Mouse (Mus musculus) right cerebral cortex, postnatal 4 days (tissue): ENCODE measurements around the gene Npm3.

ENCODE experiments used
- DNase-seq: peaks from one replicate; pipeline ENCODE4 v3.0.0-alpha.2; 2022

Npm3 gene

DNA sequence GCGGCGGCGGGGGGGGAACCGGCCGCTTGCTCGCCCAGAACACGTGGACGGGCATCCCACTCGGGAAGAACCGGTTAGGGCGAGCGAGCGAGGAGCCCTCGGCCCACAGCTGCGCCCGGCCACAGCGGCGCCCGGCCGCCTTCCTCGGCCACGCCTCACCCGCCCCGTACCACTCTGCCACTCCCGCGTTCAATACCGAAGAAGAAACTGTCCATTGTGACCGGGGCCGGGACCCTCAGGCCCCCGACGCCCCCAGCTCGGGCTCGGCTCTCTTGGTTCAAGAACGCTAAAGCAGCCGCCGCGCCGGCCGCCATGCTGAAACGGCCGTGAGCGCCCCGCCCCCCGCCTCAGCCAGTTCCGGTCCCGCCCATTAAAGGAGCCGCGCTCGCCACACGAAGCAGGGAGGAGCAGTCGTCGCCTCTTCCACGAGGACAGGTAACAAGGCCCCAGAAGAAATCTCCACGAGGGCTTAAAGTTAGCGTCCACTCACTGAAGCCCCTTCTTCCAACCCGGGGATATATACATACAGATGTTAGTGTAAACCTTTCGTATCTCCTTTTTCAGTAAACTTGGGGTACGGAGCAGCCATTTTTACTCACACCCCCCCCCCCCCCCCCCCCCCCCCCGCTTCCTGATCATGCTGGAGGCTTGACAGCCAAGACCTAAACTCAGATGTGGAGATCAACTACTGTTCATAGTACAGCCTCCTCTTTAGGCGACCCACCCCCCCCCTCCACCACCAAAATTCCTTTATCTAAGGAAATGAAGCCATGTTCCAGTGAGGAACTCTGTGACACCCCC, at the start of gene Npm3:
TSS of gene Npm3 (minus strand) at position 349 of the 801 bp plus-strand sequence.
- DNase-seq, result peak; percentile 92

DNA sequence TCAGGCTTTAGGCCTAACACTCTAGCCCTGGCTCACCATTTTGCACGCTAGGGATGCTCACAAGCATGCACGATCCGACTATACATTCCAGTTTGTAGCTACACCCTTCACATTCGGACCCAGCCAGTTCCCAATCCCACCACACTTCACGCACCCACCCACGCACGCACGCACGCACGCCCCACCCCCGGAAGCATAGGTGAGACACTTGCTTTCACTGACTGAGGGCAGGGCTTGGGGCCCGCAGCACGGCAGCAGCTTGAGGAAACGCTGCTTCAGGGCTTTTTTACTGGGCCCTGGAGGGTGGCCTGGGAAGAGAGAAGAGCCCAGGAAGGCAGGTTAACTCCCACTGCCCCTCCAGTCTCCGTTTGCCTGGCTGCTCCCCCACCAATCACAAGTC, 47.5 kb upstream of the Npm3 start:
- no peak for DNase-seq

DNA sequence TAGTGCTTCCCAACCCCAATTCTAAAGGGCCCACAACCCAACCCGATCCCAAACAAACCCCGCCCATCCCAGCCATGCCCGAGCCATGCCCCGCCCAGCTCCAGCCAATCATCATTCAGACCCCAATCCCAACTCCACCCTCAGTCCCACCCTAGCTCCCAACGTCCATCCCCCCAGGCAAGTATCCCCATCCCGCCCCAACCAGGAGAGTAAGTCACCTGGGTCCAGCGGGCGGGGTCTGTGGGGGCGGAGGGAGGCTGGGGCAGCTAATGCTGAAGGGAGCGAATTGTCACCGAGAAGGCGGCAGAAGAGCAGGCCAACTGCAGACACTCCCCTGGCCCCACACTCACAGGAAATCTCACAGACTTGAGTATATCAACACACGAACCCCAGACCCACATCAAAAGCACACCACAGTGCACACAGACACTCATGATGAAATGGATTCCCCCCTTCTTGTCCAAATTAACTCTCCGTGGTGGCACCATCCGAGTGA, 46.7 kb upstream of the Npm3 start:
- DNase-seq, result no peak

DNA sequence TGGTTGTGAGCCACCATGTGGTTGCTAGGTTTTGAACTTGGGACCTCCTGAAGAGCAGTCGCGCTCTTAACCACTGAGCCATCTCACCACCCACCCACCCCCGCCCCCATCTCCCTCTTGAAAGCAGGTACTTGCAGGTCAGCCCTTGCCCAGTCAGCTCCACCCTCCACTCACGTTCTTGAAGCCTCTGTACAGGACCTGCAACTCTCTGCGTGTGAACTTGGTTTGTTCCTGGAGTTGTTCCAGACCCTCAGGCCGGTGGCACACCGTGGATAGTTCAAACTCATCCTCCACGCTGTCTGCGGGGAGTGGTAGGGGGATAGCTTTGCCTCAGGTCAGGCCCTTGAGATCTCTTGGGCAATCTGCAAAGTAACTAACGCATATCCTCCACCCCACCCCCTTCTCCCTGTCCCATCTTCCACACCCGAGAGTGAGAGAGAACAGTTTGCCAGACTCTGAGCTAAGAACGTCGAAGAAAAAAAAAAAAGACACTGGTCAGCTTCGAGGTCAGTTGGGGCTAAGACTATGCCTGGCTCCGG, 46.1 kb upstream of the Npm3 start:
- no peak for DNase-seq

DNA sequence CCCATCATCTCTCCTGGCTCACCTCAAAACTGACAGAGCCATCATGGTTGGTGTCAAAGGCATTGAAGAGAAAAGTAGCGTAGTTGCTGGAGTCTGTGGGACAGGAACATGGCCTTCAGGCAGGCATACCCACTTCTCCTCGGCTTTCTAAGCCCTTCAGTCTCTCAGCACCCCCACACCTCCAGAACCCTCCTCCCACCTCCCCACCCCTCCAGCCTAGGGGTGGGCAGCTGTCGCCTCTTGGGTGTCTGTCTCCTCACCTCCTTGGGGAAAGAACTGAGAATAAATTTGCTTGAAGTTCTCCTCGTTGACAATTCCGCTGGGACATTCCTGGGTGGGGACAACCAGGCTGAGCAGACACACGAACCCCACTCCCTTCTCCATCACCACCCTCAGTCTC, 45.3 kb upstream of the Npm3 start:
- no peak for DNase-seq

DNA sequence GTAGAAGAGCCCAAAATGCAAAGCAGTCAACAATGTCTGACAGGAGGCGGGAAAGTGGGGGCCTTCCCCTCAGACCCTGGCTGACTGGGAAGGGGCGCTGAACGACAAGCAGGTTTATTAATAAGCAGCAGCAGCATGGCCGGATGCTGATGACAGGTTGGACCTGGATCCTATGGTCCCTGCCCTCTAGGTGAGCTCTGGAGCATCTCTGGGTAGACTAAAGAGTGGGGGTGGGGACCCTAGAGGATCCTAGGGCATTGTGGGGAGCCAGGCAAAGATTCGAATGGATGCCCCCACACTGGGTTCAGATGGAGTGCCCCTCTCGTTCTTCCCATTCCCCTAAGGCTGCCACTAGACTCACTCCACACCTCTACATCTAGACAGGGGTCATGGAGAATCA, 43.0 kb upstream of the Npm3 start:
- no peak for DNase-seq

DNA sequence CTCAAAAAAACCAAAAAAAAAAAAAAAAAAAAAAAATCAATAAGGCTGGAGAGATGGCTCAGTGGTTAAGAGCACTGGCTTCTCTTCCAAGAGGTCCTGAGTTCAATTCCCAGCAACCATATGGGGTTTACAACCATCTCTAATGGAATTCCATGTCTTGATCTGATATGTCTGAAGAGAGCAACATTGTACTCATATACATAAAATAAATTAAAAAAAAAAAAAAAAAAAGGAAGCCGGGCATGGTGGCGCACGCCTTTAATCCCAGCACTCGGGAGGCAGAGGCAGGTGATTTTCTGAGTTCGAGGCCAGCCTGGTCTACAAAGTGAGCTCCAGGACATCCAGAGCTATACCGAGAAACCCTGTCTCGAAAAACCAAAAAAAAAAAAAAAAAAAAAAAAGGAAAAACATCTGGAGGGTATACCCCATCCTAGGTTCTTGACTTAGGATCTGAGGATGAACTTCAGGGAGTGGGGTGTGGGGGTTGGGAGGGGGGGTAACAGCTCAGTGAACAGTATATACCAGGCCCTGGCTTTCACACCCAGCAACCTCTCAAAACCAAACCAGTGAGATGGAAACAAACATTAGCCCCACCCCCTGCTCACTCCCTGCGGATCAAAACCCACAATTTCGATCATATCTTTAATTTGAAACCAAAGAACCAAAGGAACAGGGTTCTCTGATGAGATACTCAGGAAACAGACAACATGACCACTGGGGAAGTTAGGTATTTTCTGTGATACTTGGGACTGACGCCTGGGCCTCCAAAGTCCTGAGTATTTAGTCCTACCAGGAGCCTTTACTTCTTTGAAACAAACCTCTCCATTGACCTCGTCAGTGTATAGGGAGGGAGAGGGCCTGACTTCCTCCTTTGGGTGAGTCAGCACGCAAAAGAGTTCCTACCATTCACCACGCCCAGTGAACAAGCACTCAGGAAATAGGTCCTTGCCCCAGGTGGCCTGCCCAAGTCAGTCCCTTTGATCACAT, 40.8 kb upstream of the Npm3 start:
- no peak for DNase-seq

DNA sequence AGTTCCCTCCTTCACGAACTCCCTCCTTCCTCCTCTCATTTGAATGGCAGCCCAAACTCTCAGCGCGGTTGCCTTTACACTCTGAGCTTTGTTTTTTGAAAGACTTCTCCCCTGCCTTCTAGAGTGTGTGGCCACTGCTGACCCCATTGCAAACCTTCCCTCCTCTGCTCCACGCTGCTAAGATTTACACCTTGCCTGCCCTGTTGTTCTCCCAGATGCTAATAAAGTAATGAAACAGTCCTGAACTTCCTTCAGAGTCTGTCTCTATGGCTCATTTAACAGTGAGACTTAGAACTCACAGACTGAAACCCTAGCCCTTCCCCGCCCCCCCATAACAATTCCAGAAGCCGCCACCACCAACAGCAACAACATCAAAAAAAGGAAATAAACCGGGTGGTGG, 40.0 kb upstream of the Npm3 start:
- no peak for DNase-seq

DNA sequence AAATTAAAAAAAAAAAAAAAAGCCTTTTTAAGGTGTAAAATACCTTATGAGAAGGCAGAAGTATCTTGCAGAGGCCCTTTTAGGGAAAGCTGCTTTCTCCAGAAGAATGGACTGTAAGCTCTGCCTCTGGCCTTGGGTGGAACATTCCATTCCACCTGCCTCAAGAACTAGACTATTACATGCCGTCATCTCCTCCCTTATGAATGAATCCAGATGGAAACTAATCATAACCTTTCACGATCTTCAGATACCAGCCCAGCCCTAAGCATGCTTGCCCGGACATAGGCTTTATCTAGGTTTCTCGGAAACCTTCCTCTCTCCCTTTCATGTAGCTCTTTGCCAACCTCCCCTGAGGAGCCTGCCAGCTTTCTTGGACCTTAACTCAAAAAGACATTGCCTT, 38.9 kb upstream of the Npm3 start:
- DNase-seq, result no peak

DNA sequence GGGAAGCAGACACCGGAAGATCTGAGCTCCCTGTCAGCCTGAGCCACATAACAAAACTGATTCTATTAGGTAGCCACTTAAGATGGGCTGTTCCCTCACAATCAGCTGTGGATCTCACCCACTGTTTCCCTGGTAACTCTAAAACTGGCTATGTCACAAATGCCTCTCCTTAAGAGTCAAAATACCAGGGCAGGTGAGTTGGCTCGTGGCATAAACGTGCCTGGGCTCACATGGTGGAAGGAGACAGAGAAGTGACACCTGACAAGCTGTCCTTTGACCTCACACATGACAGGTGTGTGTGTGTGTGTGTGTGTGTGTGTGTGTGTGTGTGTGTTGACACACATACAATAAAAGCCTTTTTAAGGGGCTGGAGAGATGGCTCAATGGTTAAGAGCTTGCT, 38.1 kb upstream of the Npm3 start:
- no peak for DNase-seq

DNA sequence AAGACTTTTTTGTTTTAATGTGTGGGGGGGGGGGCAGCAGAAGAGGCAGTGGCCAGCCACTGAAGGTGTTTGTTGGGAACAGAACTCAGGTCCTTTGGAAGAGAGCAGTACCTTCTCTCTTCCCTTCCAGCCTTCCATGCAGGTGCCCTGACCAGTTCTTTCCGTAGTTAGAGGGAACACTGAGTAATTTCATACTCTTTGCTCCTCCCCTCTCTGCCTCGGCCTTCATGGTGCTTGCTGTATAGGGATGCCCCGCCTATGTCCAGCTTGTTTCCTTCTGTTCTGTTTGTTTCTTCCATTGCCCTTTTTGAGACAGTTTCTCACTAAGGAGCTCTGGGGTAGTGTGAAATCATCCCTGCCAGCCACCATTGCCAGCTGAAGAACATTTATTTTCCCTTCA, 36.1 kb upstream of the Npm3 start:
- DNase-seq, result no peak

DNA sequence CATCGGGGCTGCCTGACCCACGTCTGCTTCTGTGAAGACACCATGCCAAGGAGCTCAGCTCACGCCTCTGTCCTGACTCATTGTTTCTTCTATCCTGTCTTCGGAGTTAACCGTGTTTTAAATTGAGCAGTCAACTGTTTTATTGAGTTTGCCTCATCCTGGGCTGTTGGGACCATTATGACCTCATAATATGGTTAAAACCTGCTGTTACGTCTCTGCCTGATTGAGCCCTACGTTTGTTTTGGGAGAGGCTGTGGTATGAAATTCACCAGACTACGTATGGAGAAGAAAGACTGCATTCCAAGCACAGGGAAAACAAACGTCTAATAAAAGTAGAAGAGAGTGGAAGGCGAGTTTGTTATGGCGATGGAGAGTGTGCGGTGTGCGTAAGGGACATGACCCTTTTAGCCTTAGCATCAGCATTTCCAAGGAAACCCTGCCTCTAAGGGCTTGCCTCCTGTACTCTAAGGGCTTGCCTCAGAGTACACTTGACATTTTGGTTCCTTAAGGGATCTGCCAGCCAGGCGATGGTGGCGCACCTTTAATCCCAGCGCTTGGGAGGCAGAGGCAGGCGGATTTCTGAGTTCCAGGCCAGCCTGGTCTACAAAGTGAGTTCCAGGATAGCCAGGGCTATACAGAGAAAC, 34.7 kb upstream of the Npm3 start:
- DNase-seq, result no peak

DNA sequence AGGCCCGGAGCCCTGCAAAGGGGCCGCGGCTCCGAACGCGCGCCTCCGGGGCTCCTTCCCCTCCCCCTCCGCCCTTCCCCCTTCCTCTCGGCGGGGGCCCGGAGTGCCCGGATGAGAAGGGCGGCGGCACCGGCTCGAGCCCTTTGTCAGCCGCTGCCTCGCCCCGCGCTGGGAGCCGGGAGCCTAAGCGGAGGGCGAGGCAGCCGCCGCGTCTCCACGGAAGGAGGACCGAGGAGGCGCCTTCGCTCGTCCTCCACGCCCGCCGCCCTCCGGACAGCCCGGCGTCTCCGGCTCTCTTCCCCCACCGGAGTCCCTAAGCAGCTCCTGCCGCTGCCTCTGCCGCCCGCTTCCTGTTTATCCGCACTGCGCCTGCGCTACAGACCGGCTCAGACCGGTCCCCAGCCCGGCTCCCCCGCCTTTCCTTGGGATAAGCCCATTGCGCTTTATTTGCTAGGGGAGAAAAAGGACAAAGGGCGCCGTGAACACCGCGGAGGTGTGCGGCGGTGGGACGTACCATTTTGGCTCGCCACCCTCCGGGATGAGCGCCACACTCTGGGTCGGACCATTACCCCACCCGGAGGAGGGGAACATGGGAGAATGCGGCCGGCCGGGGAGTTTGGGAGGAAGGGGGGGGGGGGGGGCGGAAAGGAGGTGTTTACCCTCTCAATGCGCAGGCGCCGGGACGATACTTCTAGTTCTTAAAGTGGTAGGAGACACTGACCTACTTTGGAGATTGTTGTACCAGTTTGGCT, 34.0 kb upstream of the Npm3 start, which contains the start of gene Mgea5:
TSS of gene Mgea5 (minus strand) at position 657 of the 752 bp plus-strand sequence.
- peak; percentile 97 for DNase-seq

DNA sequence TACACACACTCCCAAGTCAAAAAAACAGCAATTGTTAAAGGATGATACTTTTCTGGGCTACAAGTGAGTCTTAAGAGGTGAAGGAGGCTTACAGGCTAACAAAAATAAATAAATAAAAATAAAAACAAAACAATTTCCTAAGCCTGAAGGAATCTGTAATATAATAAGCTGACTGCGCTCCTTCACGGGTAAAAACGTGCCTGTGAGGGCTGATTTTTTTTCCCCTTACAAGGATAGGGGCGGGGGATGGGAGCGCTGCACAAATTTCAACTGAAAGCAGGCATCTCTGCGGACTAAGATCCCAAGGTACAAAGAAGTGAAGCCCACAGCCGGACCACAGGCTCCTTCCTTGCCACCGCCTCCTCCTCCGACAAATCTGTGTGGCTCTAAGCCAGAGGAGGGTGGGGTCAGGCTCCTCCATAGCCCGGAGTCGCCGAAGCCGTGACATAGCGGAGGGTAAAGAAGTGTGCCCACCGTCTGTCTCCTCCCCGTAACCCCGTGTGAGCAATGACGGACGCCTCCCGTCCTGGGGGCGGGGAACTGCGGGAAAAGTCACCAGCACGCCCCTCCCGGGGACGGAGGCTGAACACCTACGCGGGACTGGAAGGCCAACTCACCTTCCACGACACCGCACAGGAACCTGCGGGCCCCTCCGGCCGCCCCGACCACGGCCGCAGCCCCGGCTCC, 33.1 kb upstream of the Npm3 start:
- DNase-seq, result peak; percentile 51

DNA sequence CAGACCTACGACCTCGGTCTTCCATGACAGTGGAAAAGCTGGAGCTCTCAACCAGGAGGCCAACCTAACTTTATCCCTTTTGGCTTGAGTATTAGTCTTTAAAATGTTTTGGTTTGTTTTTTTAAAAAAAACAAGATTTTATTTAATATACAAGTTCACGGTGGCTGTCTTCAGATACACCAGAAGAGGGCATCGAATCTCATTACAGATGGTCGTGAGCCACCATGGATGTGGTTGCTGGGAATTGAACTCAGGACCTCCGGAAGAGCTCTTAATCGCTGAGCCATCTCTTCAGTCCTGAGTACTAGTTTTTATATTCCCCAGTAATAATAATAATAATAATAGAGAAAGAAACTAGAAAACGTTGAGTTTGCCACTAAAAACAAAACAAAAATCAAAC, 32.3 kb upstream of the Npm3 start:
- no peak for DNase-seq

DNA sequence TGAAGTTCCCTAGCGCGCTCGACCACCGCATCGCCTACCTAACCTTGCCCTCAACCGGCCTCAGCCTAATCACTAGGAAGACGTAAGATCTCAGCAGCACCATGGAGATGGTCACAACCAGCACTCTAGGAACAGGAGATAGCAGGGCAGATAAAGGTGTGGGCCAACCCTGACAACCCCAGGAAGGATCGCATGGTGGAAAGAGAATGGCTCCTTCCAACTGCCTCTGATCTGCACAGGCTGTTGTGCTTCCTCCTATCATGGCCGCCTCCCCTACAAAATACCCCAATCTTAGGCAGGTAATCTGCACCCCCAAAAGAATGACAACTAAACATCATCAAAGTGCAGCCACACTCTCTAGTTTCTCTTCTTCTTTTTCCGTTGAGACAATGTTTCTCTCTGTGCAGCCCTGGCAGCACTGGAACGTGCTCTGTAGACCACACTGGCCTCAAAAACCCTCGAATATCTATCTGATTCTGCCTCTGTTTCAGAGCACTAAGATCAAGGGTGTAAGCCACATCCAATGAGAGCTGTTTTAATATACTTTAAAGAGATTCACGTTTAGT, 31.0 kb upstream of the Npm3 start:
- DNase-seq, result no peak

DNA sequence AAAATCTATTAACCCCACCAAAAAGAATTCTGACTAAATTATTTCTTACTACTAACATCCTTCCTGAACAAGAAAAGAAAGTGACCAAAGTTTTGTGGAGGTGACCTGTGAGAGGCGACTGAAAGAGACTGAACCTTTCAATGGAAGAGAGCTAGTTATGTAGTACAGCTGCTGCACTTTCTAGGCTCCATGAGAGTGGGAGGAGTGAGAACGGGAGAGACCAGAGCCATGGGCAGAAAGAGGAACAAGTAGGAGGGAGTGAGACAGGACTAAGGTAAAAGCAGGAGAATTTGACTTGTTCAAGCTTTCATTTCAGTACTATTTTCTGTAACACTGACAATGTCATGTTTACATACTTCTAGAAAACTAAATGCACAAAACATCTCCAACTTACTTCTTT, 26.1 kb upstream of the Npm3 start:
- DNase-seq, result no peak

DNA sequence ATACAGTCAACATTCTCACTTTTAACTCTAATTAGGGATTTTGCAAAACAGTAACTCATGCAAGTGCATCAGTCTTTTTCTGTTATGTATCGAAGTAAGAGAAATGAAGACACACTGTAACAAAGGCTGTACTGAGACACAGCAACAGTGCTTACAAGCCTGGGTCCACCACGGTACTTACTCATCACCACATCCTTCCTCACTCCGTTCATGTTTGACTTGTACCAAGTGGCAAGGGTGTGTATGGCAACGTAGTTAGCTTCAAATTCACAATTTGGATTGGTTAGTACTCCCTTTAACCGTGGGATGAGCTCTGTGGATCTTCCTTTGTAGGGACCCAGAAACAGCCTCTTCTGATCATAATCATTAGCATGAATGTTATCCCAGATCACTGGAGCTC, 22.1 kb upstream of the Npm3 start:
- DNase-seq, result no peak

DNA sequence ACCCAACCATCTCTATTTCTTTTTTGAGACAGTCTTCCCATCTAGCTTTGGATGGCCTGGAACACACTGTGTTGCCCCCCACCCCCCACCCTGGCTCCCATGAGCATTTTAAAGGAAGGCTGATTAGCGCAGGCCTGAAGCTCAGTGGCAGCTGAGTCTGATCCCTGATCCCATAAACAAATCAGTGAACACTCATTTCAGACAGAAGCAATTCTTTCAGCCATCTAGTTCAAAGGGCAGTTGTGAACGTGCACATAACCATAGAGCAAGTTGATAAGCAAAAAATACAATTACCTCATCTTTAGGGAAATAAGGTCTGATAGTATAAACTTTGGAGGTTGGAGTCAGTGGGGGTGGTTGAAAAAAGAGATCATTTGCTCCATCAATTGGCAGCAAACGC, 11.4 kb upstream of the Npm3 start:
- no peak for DNase-seq

DNA sequence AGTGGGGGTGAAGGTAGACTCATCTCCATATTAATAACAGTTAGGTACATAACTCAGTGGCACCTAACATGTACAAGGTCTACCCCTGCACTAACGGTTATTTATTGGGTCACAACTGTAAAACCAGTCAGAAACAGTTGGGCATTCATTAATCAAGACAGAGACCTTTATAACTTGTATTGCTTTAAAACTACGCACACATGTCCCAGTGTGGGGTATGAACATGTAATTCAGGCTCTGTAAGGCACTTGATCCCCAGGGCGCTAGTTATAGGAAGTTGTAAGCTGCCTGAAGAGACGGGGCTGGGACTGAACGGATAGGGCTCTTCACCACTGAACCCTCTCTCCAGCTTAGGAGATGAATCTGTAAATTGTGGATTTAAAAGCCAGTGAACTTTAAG, 9.3 kb upstream of the Npm3 start:
- no peak for DNase-seq

DNA sequence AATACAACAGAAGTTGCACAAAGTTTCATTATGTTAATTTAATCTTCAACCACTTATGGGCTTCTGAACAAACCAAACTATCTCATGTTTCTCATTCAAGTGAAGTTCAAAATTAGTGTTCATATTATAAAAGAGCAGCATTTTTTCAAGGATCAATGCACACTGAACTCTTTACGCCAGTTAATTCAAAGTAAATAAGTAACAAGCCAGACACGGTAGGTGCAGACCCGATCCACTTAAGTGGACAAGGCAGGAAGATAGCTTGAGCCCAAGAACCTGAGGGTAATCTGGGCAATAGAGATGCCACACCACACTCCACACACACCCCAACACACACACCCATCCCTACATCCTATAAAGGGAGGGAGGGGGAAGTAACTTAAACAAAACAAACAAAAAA, 4.2 kb upstream of the Npm3 start:
- no peak for DNase-seq
